Mouse (Mus musculus) gastrocnemius, postnatal 14 days (tissue): Measurements from ENCODE around the gene Olfr1333. TPM values are rescaled to one million over a fixed set of nuclear protein-coding genes. Genes with fewer than 3 reads are reported as not detected.
"Not testable (repeated sequence)": the region's sequence is repeated elsewhere in the genome, so short reads cannot be mapped to it uniquely, and the experiment has no call there.

Experiments
- DNase-seq: peaks from one replicate; pipeline ENCODE4 v3.0.0; 2021; ENCODE audit warnings: mixed read lengths
- intact Hi-C: fragments of 180-260 bp; cut with DNase I; formaldehyde crosslinking; loops from one replicate; pipeline ENCODE4 v1.15.1; 2025; ENCODE audit warnings: low total_unique reads
- long read RNA-seq, 2 experiments: library from polyadenylated mRNA; stranded (forward); transcript quantifications; one replicate each; pipeline ENCODE4 v2.0.0; 2021
- total RNA-seq, 2 experiments: library from RNA; stranded (reverse); gene quantifications; 2 replicates each; pipeline ENCODE4 v1.2.3; 2021

Olfr1333 gene
- not detected for total RNA-seq
- long read RNA-seq, experiment 1, result 0 reads
- long read RNA-seq, experiment 2, result 0 reads

DNA sequence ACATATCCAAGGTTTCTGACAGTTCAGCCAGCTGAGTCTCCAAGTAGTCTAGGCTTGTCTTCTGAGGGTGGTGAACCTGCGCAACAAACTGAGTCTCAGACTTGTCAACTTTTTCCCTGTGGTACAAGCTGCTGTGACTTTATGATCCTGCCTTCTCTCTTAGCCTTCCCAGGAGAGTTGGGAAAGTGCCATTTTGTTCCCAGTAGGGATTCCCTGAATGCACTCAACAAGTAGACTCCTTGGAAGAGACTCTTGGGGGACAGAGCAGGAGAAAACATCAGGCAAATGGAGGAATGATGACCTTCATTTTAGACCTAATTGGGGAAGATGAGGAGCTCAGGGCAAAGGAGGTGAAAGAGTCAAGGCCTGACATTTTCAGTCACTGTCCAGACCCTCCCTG is at the start of gene Olfr1333:
Olfr1333 (minus strand) TSS at position 101 of the 400 bp plus-strand sequence.
- DNase-seq, result no peak
- intact Hi-C loops, result no loop called here

DNA sequence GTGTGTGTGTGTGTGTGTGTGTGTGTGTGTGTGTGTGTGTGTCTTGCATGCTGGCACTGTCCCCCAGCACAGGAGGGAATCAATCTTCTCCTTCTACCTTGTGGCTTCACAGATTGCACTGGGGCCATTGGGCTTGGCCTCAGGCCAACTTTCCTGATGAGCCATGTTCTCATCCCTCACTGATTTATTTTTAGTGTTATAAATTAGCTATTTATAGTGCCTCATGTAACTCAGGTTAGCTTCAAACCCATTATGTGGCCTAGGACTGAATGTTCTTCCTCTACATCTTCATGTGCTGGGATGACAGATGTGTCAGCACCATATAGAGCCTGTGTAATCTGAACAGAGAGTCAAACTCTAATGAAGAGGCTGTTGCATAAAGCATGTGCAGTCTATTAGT is 31.5 kb upstream of the Olfr1333 start:
- intact Hi-C loops, result no loop called here
- no peak for DNase-seq

DNA sequence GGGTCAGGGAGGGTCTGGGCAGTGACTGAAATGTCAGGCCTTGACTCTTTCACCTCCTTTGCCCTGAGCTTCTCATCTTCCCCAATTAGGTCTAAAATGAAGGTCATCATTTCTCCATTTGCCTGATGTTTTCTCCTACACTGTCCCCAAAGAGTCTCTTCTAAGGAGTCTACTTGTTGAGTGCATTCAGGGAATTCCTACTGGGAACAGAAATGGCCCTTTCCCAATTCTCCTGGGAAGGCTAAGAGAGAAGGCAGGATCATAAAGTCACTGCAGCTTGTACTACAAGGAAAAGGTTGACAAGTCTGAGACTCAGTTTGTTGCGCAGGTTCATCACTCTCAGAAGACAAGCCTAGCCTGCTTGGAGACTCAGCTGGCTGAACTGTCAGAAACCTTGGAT is 28.3 kb upstream of the Olfr1333 start, which contains the start of gene Olfr1331:
Olfr1331 (plus strand) TSS at position 301 of the 400 bp plus-strand sequence.
- intact Hi-C loops, result no loop called here
- DNase-seq, result no peak

DNA sequence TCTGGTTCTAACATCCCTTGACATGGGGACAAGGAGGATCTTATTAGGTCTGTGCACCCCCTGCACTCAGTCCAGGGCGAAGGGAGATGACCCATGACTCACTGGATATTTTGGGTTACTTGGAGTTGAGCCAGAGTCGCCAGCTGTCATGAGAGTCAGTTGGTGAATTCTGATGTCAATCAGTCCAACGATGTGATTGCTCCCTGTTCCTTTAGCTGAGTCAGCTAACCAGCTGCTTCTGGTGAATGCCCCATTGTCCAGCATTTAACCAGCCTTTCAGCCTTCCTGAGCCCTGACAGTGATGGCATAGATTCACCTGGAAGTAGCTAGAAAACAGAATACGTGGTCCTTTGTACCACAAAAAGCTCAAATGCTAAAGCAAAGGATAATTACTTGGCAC is 26.6 kb upstream of the Olfr1333 start:
- intact Hi-C loops, result no loop called here
- DNase-seq, result peak; percentile 8

DNA sequence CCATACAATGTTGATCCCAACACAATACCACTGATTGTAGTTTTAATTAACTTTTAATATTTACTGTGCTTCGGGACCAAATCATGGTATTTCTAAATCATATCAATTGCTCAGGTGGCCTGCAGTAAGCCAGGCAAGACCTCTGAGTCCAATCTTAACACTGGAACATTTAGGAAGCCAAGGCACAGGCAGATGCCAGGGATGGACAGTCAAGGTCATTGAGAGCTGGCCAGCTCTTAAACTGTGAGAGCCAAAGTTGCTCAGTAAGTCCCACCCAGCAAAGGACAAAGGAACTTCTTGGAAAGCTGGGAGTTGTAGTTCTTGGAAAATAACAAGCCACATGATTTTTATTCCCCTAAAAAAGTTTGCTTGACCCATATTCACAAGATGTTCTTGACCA is 25.7 kb upstream of the Olfr1333 start:
- intact Hi-C loops, result no loop called here
- no peak for DNase-seq

DNA sequence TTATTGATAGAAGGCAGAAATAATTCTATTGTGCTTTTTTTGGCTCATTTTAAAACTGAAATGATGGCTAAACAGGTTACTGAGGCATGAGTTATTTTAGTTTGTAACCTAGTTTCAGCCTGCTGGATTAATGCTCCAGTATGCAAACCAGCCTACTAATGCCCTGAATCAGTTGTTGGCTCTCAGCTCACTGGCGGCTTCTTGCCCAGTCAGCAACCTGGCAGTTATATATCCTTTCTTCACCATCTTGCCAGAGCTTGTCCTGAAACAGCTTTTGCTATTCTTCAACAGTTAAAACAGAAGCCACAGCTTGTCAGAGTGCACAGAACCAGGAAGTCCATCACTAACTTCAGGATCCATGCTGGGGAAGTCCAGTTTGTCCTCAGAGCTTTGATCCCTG is 17.2 kb downstream of the Olfr1333 start:
- no peak for DNase-seq

DNA sequence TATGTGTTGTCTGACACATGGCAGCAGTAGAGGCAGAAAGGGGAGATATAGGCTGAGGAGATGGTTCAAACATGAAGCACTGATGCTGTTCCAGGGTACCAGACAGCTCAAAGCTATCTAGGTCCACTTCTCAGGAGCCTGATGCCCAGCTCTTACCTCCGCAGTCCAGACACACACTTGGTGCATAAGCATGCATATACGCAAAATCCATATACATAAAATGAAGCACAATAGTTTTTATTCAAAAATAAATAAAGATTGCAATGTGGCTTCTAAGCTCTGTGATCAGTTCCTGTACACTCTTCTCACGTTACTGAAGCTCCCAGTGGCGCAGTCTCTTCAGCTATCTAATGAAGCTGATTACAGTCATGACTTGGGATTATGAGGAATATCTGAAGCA is 26.2 kb downstream of the Olfr1333 start, which contains the start of gene Olfr1335:
Olfr1335 (minus strand) TSS at position 101 of the 400 bp plus-strand sequence.
- intact Hi-C loops, result no loop called here
- no peak for DNase-seq

More for the DNA sequence above, 17.2 kb downstream of the Olfr1333 start:
- intact Hi-C loops, result no loop called here

DNA sequence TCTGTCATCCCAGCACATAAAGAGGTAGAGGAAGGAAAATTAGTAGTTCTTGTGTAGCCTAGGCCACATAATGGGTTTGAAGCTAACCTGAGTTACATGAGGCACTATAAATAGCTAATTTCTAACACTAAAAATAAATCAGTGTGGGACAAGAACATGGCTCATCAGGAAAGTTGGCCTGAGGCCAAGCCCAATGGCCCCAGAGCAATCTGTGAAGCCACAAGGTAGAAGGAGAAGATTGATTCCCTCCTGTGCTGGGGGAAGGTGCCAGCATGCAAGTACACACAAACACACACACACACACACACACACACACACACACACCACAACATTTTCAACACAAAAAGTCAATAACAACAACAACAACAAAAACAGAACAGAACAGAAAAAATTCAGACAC is 43.3 kb downstream of the Olfr1333 start:
- DNase-seq, intact Hi-C loops: not testable (repeated sequence)

DNA sequence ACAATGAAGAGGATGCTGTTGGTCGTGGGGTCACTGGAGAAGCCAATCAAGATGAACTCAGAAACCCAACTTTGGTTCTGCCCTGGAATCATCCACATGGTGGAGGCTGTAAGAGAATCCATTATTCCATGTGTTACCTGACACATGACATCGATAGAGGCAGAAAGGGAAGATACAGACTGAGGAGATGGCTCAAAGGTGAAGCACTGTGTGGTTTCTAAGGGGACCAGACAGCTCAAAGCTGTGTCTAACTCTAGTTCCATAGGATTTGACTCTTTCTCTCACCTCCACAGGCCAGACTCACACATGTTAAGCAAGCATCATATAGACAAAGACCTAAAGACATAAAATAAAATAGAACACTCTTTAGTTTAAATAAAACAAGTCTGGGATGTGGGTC is 53.6 kb downstream of the Olfr1333 start, which contains the start of gene Olfr1337:
Olfr1337 (minus strand) TSS at position 101 of the 400 bp plus-strand sequence.
- intact Hi-C loops, result no loop called here
- DNase-seq, result no peak

Other genes starting within 250 kb of the Olfr1333 start
- not detected for gene Cfap57, start 215.5 kb downstream of the Olfr1333 start, total RNA-seq
- gene Ebna1bp2, start 215.5 kb downstream of the Olfr1333 start, total RNA-seq, result 10 to 100 TPM; 30.1 to 33.5 TPM
- not detected for gene Olfr62, start 177.3 kb downstream of the Olfr1333 start, total RNA-seq
- not detected for gene Olfr1342, start 143.5 kb downstream of the Olfr1333 start, total RNA-seq
- not detected for gene Olfr1341, start 132.8 kb downstream of the Olfr1333 start, total RNA-seq
- gene Olfr1340, start 116.1 kb downstream of the Olfr1333 start, total RNA-seq, result not detected
- not detected for gene Olfr1339, start 104.1 kb downstream of the Olfr1333 start, total RNA-seq
- not detected for gene Olfr1338, start 77.5 kb downstream of the Olfr1333 start, total RNA-seq
- gene Olfr1337, start 53.7 kb downstream of the Olfr1333 start, total RNA-seq, result not detected
- not detected for gene Olfr1335, start 26.3 kb downstream of the Olfr1333 start, total RNA-seq
- not detected for gene Olfr1331, start 28.4 kb upstream of the Olfr1333 start, total RNA-seq
- not detected for gene Olfr1330, start 52.3 kb upstream of the Olfr1333 start, total RNA-seq
- gene Olfr1329, start 81.2 kb upstream of the Olfr1333 start, total RNA-seq, result not detected
- not detected for gene Olfr1328, start 102.3 kb upstream of the Olfr1333 start, total RNA-seq
- gene Lao1, start 125.3 kb upstream of the Olfr1333 start, total RNA-seq, result under 1 TPM; 0.23 to 0.73 TPM